Mouse (Mus musculus): ENCODE results near the gene Ppargc1a.

DNA sequence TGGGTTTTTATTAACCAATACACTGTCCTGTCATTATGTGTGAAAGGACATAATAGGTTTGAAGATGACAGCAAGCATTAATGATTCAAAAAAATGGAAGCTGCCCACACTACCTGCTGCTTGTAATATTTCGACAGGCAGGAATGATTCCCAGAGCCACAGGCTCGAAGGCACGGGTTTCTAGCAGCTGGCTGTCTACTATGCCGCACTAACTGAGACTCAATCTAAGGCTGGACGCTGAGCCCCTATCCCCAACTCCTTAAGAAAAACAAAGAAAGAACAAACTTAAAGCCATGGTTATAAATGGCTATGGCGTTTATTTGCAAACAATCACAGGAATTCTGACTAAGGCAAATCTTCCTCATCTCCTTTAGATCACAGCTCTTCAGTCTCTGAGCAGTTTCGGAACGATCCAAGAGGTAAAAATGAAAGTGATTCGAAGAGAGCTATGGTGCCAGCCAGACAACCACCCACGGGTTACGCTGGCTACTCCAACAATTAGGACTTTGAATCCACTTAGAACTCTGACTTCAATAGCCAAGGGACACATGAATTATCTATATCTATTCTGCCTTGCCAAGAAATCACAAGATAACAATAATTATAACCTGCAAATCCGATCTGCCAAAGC lies 15.6 kb downstream of the Ppargc1a start:
- TF ChIP-seq CTCF (IDR thresholded peaks at IDR 0.05; ENCODE audit: low read depth, low read length) = no peak
- no peak for TF ChIP-seq POLR2A (IDR thresholded peaks at IDR 0.05; ENCODE audit: borderline replicate concordance, low read depth, low read length)

All from bone marrow macrophage, adult 2 months (primary cell).